Mouse (Mus musculus): ENCODE measurements at regions not wholly inside any gene's neighbourhood (a gene's known extent, or its start where the extent isn't known, plus 50 kb on each side); places are given as distances from the start of the nearest gene placed in this dataset.

DNA sequence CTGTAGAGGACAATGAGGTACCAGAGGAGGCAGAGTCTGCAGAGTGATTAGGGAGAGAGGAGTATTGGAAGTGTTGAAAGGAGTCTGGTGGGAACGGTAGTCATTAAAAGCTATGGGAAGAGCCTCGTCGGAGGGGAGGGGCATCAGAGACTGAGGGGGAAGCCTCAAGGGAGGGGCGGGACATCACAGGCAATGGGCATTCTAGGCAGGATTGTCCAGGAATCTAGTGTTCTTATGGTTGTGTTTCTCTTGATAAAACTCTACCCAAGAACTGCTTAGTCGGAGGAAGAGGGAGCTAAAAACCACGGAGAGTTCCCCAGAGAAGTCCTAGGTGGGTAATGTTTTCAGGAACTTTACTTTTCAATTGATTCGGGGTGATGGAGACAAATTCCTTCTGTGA, 90.2 kb downstream of the Sec23ip start:
- TF ChIP-seq CTCF (IDR thresholded peaks at IDR 0.05; ENCODE audit: extremely low read depth, insufficient read length, insufficient replicate concordance, low read depth, low read length) (no peak), POLR2A (IDR thresholded peaks at IDR 0.05; ENCODE audit: low read depth, low read length) (no peak)
- Histone ChIP-seq H3K4me1 (ENCODE audit: control insufficient read depth, insufficient read depth, insufficient read length, low read length) (peaks cover 8% of the 10 kb centered on the region; the same call in 1 of the 2 replicates), H3K27me3 (ENCODE audit: control insufficient read depth, insufficient read depth, low read length) (no peaks in the 10 kb centered on the region; the same call in 1 of the 2 replicates), H3K4me3 (ENCODE audit: low read depth, low read length) (no peak overlapping the region), H3K36me3 (ENCODE audit: control insufficient read depth, insufficient read depth, low read length) (no peaks in the 10 kb centered on the region), H3K27ac (ENCODE audit: insufficient read depth, low read depth, low read length) (no peak overlapping the region)
- 27% methylated on average over 7 of the region's 7 CpGs for WGBS

GRCm38 (mm10) chr7:128836435-128836834, 91.7 kb downstream of the Sec23ip start:
- TF ChIP-seq CTCF (IDR thresholded peaks at IDR 0.05; ENCODE audit: extremely low read depth, insufficient read length, insufficient replicate concordance, low read depth, low read length) (no peak), POLR2A (IDR thresholded peaks at IDR 0.05; ENCODE audit: low read depth, low read length) (no peak)
- H3K4me3 ChIP-seq (ENCODE audit: low read depth, low read length), result no peak overlapping the region
- 67% methylated on average over 6 of the region's 6 CpGs for WGBS
- 0 out of 2 replicates have a peak, but pooled peaks cover 4% of the 10 kb centered on the region for H3K4me1 ChIP-seq (ENCODE audit: control insufficient read depth, insufficient read depth, insufficient read length, low read length)
- H3K27ac ChIP-seq (ENCODE audit: insufficient read depth, low read depth, low read length), result no peak overlapping the region
- no peaks in the 10 kb centered on the region for H3K27me3 ChIP-seq (ENCODE audit: control insufficient read depth, insufficient read depth, low read length)
- no peaks in the 10 kb centered on the region for H3K36me3 ChIP-seq (ENCODE audit: control insufficient read depth, insufficient read depth, low read length)

GRCm38 (mm10) chr7:128842561-128842960, 97.8 kb downstream of the Sec23ip start:
- Histone ChIP-seq H3K4me3 (ENCODE audit: low read depth, low read length) (no peak overlapping the region), H3K27ac (ENCODE audit: insufficient read depth, low read depth, low read length) (no peak overlapping the region), H3K4me1 (ENCODE audit: control insufficient read depth, insufficient read depth, insufficient read length, low read length) (no peaks in the 10 kb centered on the region), H3K36me3 (ENCODE audit: control insufficient read depth, insufficient read depth, low read length) (no peaks in the 10 kb centered on the region), H3K27me3 (ENCODE audit: control insufficient read depth, insufficient read depth, low read length) (no peaks in the 10 kb centered on the region)
- TF ChIP-seq POLR2A (IDR thresholded peaks at IDR 0.05; ENCODE audit: low read depth, low read length), result no peak
- no peak for TF ChIP-seq CTCF (IDR thresholded peaks at IDR 0.05; ENCODE audit: extremely low read depth, insufficient read length, insufficient replicate concordance, low read depth, low read length)
- WGBS, result 79% methylated on average over 10 of the region's 10 CpGs

DNA sequence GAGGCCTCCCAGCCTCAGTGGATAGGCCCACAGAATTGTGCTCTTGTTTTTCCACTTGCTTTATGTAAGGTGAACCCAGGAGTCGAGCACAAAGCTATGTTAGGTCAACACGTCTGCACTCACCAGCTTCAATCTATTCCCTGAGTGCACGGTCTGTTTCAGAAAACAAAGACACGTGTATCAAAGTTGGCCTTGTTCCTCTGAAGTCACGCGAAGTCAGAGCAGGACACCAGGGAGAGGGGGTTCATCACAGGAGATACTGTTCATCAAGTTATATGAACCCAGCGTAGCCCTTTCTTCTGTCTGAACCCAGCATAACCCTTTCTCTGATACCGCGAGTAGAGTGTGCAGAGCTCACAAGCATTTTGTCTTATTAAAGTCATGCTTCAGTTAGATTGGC, 98.8 kb downstream of the Sec23ip start:
- TF ChIP-seq CTCF (IDR thresholded peaks at IDR 0.05; ENCODE audit: extremely low read depth, insufficient read length, insufficient replicate concordance, low read depth, low read length), result no peak
- no peak for TF ChIP-seq POLR2A (IDR thresholded peaks at IDR 0.05; ENCODE audit: low read depth, low read length)
- Histone ChIP-seq H3K4me3 (ENCODE audit: low read depth, low read length) (no peak overlapping the region), H3K27me3 (ENCODE audit: control insufficient read depth, insufficient read depth, low read length) (no peaks in the 10 kb centered on the region), H3K4me1 (ENCODE audit: control insufficient read depth, insufficient read depth, insufficient read length, low read length) (no peaks in the 10 kb centered on the region), H3K36me3 (ENCODE audit: control insufficient read depth, insufficient read depth, low read length) (no peaks in the 10 kb centered on the region), H3K27ac (ENCODE audit: insufficient read depth, low read depth, low read length) (no peak overlapping the region)
- 87% methylated on average over 9 of the region's 9 CpGs for WGBS

GRCm38 (mm10) chr7:128849261-128849660, 104.5 kb downstream of the Sec23ip start:
- Histone ChIP-seq H3K27ac (ENCODE audit: insufficient read depth, low read depth, low read length) (no peak overlapping the region), H3K27me3 (ENCODE audit: control insufficient read depth, insufficient read depth, low read length) (no peaks in the 10 kb centered on the region), H3K4me1 (ENCODE audit: control insufficient read depth, insufficient read depth, insufficient read length, low read length) (no peaks in the 10 kb centered on the region), H3K36me3 (ENCODE audit: control insufficient read depth, insufficient read depth, low read length) (no peaks in the 10 kb centered on the region), H3K4me3 (ENCODE audit: low read depth, low read length) (no peak overlapping the region)
- TF ChIP-seq CTCF (IDR thresholded peaks at IDR 0.05; ENCODE audit: extremely low read depth, insufficient read length, insufficient replicate concordance, low read depth, low read length) (no peak), POLR2A (IDR thresholded peaks at IDR 0.05; ENCODE audit: low read depth, low read length) (no peak)
- WGBS, result 39% methylated on average over 3 of the region's 3 CpGs

- WGBS, result 55% methylated on average over 4 of the region's 4 CpGs
- no peak overlapping the region for H3K27ac ChIP-seq (ENCODE audit: insufficient read depth, low read depth, low read length)
- no peak for TF ChIP-seq POLR2A (IDR thresholded peaks at IDR 0.05; ENCODE audit: low read depth, low read length)
- TF ChIP-seq CTCF (IDR thresholded peaks at IDR 0.05; ENCODE audit: extremely low read depth, insufficient read length, insufficient replicate concordance, low read depth, low read length), result no peak
- H3K27me3 ChIP-seq (ENCODE audit: control insufficient read depth, insufficient read depth, low read length), result no peaks in the 10 kb centered on the region; the same call in 1 of the 2 replicates
- H3K4me1 ChIP-seq (ENCODE audit: control insufficient read depth, insufficient read depth, insufficient read length, low read length), result no peaks in the 10 kb centered on the region
- H3K4me3 ChIP-seq (ENCODE audit: low read depth, low read length), result no peak overlapping the region
- no peaks in the 10 kb centered on the region for H3K36me3 ChIP-seq (ENCODE audit: control insufficient read depth, insufficient read depth, low read length)
Measured at GRCm38 (mm10) chr7:128854193-128854592, 109.5 kb downstream of the Sec23ip start.

DNA sequence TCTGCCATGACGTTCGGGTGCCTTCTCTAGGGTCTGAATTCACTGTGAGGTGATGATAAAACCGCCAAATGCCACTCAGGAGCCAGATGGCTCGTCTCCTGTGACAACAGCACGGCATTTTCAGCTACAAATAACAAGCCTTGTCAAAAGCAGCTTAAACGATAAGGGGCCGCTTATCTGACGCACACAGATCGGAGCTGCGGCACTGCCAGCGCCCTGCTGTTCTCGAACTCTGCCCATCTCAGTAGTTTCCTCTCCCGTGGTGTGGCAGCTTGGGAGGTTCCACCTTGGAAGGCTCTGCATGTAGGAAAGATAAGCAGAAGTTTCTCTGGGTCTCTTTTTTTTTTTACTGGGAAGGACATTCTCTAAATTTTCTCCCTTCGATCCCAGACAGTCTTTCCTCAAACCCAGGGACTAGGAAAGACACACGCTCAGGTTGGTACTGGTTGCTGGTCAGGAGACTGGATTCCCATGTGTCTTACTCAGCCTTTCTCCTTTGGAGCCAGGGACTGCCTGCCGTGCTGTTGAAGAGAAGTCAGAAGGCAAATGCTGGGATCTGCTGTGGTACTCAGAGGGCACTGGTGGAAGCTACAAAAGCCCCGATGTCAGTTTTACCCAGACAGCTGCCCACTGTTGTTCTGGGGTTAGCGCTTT, 110.1 kb downstream of the Sec23ip start:
- Histone ChIP-seq H3K4me3 (ENCODE audit: low read depth, low read length) (no peak overlapping the region), H3K36me3 (ENCODE audit: control insufficient read depth, insufficient read depth, low read length) (no peaks in the 10 kb centered on the region), H3K27ac (ENCODE audit: insufficient read depth, low read depth, low read length) (no peak overlapping the region), H3K27me3 (ENCODE audit: control insufficient read depth, insufficient read depth, low read length) (no peaks in the 10 kb centered on the region; the same call in 1 of the 2 replicates), H3K4me1 (ENCODE audit: control insufficient read depth, insufficient read depth, insufficient read length, low read length) (no peaks in the 10 kb centered on the region)
- TF ChIP-seq POLR2A (IDR thresholded peaks at IDR 0.05; ENCODE audit: low read depth, low read length) (no peak), CTCF (IDR thresholded peaks at IDR 0.05; ENCODE audit: extremely low read depth, insufficient read length, insufficient replicate concordance, low read depth, low read length) (no peak)
- 57% methylated on average over 18 of the region's 18 CpGs for WGBS
